In genomic region chr1:98038252-98038651, GRCm38 (mm10) we compare ENCODE assay signal across 36 mouse cellular contexts. TPM values are rescaled to one million over a fixed set of nuclear protein-coding genes. Genes with fewer than 3 reads are reported as not detected.
DNase-seq lines count a peak whose midpoint lies in the region; ATAC-seq and TF ChIP-seq lines count a peak whose summit lies in the region.
"Had no signal": no experiment of that assay in that cellular context is flagged by ENCODE, and none has a peak within 500 bp of the region (broad histone marks: within the 10 kb centered on the region; RNA-seq: fewer than 3 reads in every experiment).

No protein-coding gene starts in this region.

- H3K4me2 ChIP-seq in myocyte (ENCODE audit: low read depth) = peak overlapping the region; percentile 54
- H3K4me2 ChIP-seq in forebrain, embryonic 15.5 days (replicated peaks) = no peak overlapping the region
- no peak overlapping the region for H3K4me2 ChIP-seq in midbrain, embryonic 16.5 days (ENCODE audit: low read length)
- H3K4me2 ChIP-seq: embryonic facial prominence, embryonic 12.5 days; heart, embryonic 12.5 days; hindbrain, embryonic 13.5 days; midbrain, embryonic 15.5 days; neural tube, embryonic 13.5 days had no signal

- H3K4me3 ChIP-seq in myocyte = no peak overlapping the region
- no peak overlapping the region for H3K4me3 ChIP-seq in forebrain, embryonic 15.5 days
- no peak overlapping the region for H3K4me3 ChIP-seq in midbrain, embryonic 16.5 days (ENCODE audit: low read depth, low read length)
- H3K4me3 ChIP-seq: embryonic facial prominence, embryonic 12.5 days; gastrocnemius, adult 2 months; heart, embryonic 12.5 days; hindbrain, embryonic 13.5 days; midbrain, embryonic 15.5 days; neural tube, embryonic 13.5 days had no signal

- DNase-seq in adrenal gland, postnatal 36 days = peak; percentile 57 to 60
- DNase-seq in adrenal gland, postnatal 25 days = no peak
- DNase-seq in NIH3T3 (ENCODE audit: low read depth) = peak; percentile 70
- DNase-seq in spleen, postnatal 4 days (ENCODE audit: low spot score in 2 of 2) = no peak
- DNase-seq: adrenal gland, postnatal 14 days; cerebellum, adult 11-12 months; cerebellum, adult 9-11 months; embryo, embryonic 11 days; gastrocnemius, adult 2 months; gastrocnemius, postnatal 36 days; heart, adult 18-20 months; heart, postnatal 4 days; kidney, adult 9 months; kidney, postnatal 10 days; layer of hippocampus, adult 9-11 months; liver; lung, adult 2 months; lung, postnatal 10 days; retina, postnatal 1 day; right cerebral cortex, postnatal 25 days; spleen, adult 18-20 months; thymus, adult 2 months; thymus, postnatal 36 days had no signal

- no peak overlapping the region for H3K27ac ChIP-seq in forebrain, embryonic 15.5 days (replicated peaks)
- no peak overlapping the region for H3K27ac ChIP-seq in midbrain, embryonic 16.5 days (ENCODE audit: low read length)
- H3K27ac ChIP-seq: embryonic facial prominence, embryonic 12.5 days; gastrocnemius, adult 2 months; hindbrain, embryonic 13.5 days; liver, embryonic 14.5 days; midbrain, embryonic 15.5 days; neural tube, embryonic 13.5 days had no signal

- no peaks in the 10 kb centered on the region for H3K36me3 ChIP-seq in myocyte (ENCODE audit: control insufficient read depth, insufficient read depth)
- H3K36me3 ChIP-seq in forebrain, embryonic 15.5 days = no peaks in the 10 kb centered on the region
- H3K36me3 ChIP-seq in midbrain, embryonic 16.5 days (ENCODE audit: control insufficient read depth, insufficient read depth, low read length) = no peaks in the 10 kb centered on the region
- H3K36me3 ChIP-seq: embryonic facial prominence, embryonic 12.5 days; G1E; heart, embryonic 12.5 days; hindbrain, embryonic 13.5 days; midbrain, embryonic 15.5 days; neural tube, embryonic 13.5 days had no signal

- H3K9ac ChIP-seq in forebrain, embryonic 15.5 days (replicated peaks) = no peak overlapping the region
- H3K9ac ChIP-seq in midbrain, embryonic 16.5 days (ENCODE audit: low read depth, low read length) = no peak overlapping the region
- H3K9ac ChIP-seq: embryonic facial prominence, embryonic 12.5 days; heart, embryonic 12.5 days; hindbrain, embryonic 13.5 days; liver, embryonic 14.5 days; midbrain, embryonic 15.5 days; neural tube, embryonic 13.5 days had no signal

- no peak for ATAC-seq in forebrain, embryonic 15.5 days (replicated peaks)
- ATAC-seq in midbrain, embryonic 16.5 days = no peak
- ATAC-seq: activated CD4-positive, CD25-positive, alpha-beta regulatory T cell, adult 4 months; forebrain, embryonic 16.5 days; intestine, embryonic 16.5 days; midbrain, embryonic 15.5 days had no signal

- peaks cover 7% of the 10 kb centered on the region for H3K4me1 ChIP-seq in forebrain, embryonic 15.5 days
- 0 out of 2 replicates have a peak, but pooled peaks cover 2% of the 10 kb centered on the region for H3K4me1 ChIP-seq in midbrain, embryonic 16.5 days (ENCODE audit: control insufficient read depth, insufficient read depth, low read length)
- H3K4me1 ChIP-seq: embryonic facial prominence, embryonic 12.5 days; heart, embryonic 12.5 days; midbrain, embryonic 15.5 days had no signal

- no peak overlapping the region for H3ac ChIP-seq in myocyte (ENCODE audit: control insufficient read depth, insufficient read length)

- no peaks in the 10 kb centered on the region for H3K9me3 ChIP-seq in forebrain, embryonic 15.5 days
- no peaks in the 10 kb centered on the region for H3K9me3 ChIP-seq in midbrain, embryonic 16.5 days (replicated peaks; ENCODE audit: control insufficient read depth, low read length, poor library complexity, severe bottlenecking)
- H3K9me3 ChIP-seq: embryonic facial prominence, embryonic 12.5 days; hindbrain, embryonic 13.5 days; midbrain, embryonic 15.5 days; neural tube, embryonic 13.5 days had no signal

- H3K27me3 ChIP-seq in myocyte (ENCODE audit: control insufficient read depth, insufficient read depth, insufficient read length) = no peaks in the 10 kb centered on the region
- no peaks in the 10 kb centered on the region for H3K27me3 ChIP-seq in forebrain, embryonic 15.5 days
- H3K27me3 ChIP-seq in midbrain, embryonic 16.5 days (ENCODE audit: control insufficient read depth, insufficient read depth, low read depth, low read length) = no peaks in the 10 kb centered on the region
- H3K27me3 ChIP-seq: embryonic facial prominence, embryonic 12.5 days; heart, embryonic 12.5 days; hindbrain, embryonic 13.5 days; midbrain, embryonic 15.5 days; neural tube, embryonic 13.5 days had no signal

- no peaks in the 10 kb centered on the region for H3K79me2 ChIP-seq in myocyte (ENCODE audit: control insufficient read depth, insufficient read depth)

- TF ChIP-seq POLR2A in myocyte (IDR thresholded peaks at IDR 0.05; ENCODE audit: insufficient read length, low read depth) = no peak

- 83% methylated on average over 3 of the region's 3 CpGs for WGBS in forebrain, embryonic 15.5 days
- WGBS in midbrain, embryonic 16.5 days = 80% methylated on average over 3 of the region's 3 CpGs

TF ChIP-seq in myocyte, 11 proteins besides CTCF, POLR2A, EP300 and RAD21:
- TF ChIP-seq E2F4 (IDR thresholded peaks at IDR 0.05; ENCODE audit: insufficient read depth) (no peak), CEBPB (IDR thresholded peaks at IDR 0.05; ENCODE audit: insufficient read depth, poor library complexity, severe bottlenecking) (peak; percentile 32; the same call in 1 of the 2 replicates)

RNA-seq across cellular contexts. Expression of gene Pam, which starts 57.2 kb away (rescaled TPM):
- 100 to 1,000 TPM; 379 to 391 TPM for total RNA-seq in adrenal gland, postnatal 36 days (2021)
- total RNA-seq in adrenal gland, postnatal 25 days (2021) = 341 and 367 TPM in 2 replicates
- polyA plus RNA-seq in myocyte (2012; fragmentation: generic; extraction: Trizol) = 29.4 TPM
- 56.1 and 57.9 TPM in 2 replicates for polyA plus RNA-seq in forebrain, embryonic 15.5 days (2015; fragmentation: Nextera tagmentation; extraction: Ambion mirVana)
- polyA plus RNA-seq in midbrain, embryonic 16.5 days (2015; fragmentation: Nextera tagmentation; extraction: Ambion mirVana) = 35.4 and 35.6 TPM in 2 replicates
- polyA plus RNA-seq: G1E had no signal

Comparison
In these comparisons a context has a peak if more than half of its experiments do, and no peak if none do; other contexts are left out.
1. DNase-seq: peak in adrenal gland, postnatal 36 days (2 of 2) and NIH3T3 (single experiment); none in adrenal gland, postnatal 25 days (single experiment) and spleen, postnatal 4 days (0 of 2).